Mouse (Mus musculus) liver, adult 2 months (tissue): ENCODE data around the gene Trmt112. TPM values are rescaled to one million over a fixed set of nuclear protein-coding genes. Genes with fewer than 3 reads are reported as not detected.

ENCODE experiments used
- DNase-seq: peaks from one replicate; pipeline ENCODE4 v3.0.0-alpha.2; 2011; ENCODE audit warnings: low read depth, low spot score; ENCODE audit errors: extremely low read depth
- H3K27ac ChIP-seq: fragments of 200-500 bp; replicated peaks from 2 replicates; pipeline ENCODE4 v1.5.1; 2012; ENCODE audit warnings: low read depth, mild to moderate bottlenecking, control low read depth, inconsistent platforms, low read length; ENCODE audit not compliant: insufficient read depth
- H3K27me3 ChIP-seq: fragments of 200-500 bp; 2 replicates; pipeline ENCODE4 v1.6.1; 2012; ENCODE audit warnings: mild to moderate bottlenecking, moderate library complexity, low read length, inconsistent platforms; ENCODE audit not compliant: control insufficient read depth, insufficient read depth
- H3K36me3 ChIP-seq: fragments of 200-500 bp; 2 replicates; pipeline ENCODE4 v1.6.1; 2012; ENCODE audit warnings: low read length, inconsistent platforms; ENCODE audit not compliant: control insufficient read depth, insufficient read depth
- H3K4me1 ChIP-seq: fragments of 200-500 bp; 2 replicates; pipeline ENCODE4 v1.6.1; 2011; ENCODE audit warnings: low read length; ENCODE audit not compliant: control insufficient read depth, insufficient read depth
- H3K4me3 ChIP-seq: fragments of 200-500 bp; 2 replicates; pipeline ENCODE4 v1.5.1; 2011; ENCODE audit warnings: low read depth, mild to moderate bottlenecking, control low read depth, low read length, moderate library complexity; ENCODE audit not compliant: insufficient read depth
- H3K79me2 ChIP-seq: fragments of 200-500 bp; 2 replicates; pipeline ENCODE4 v1.6.1; 2012; ENCODE audit warnings: inconsistent platforms, mild to moderate bottlenecking, low read length, moderate library complexity; ENCODE audit not compliant: control insufficient read depth, insufficient read depth
- H3K9ac ChIP-seq: fragments of 200-500 bp; 2 replicates; pipeline ENCODE4 v1.6.1; 2012; ENCODE audit warnings: low read depth, mild to moderate bottlenecking, control low read depth, inconsistent platforms, low read length
- CTCF ChIP-seq: fragments of 200-500 bp; IDR thresholded peaks from 2 replicates; pipeline ENCODE4 v1.5.1; 2011; ENCODE audit warnings: low read depth, low read length, control low read depth
- POLR2A ChIP-seq: fragments of 200-500 bp; IDR thresholded peaks from 2 replicates; pipeline ENCODE4 v1.6.1; 2011; ENCODE audit warnings: low read length, control low read depth; ENCODE audit not compliant: insufficient read depth; ENCODE audit errors: extremely low read depth
- WGBS: fragments of 180-500 bp; shearing (Covaris S2); methylation state at CpG from one replicate; pipeline ENCODE4 v1.1.7; 2018; 5-methylcytosine and 5-hydroxymethylcytosine counted together
- polyA plus RNA-seq: library from polyadenylated mRNA; depleted of rRNA; stranded (reverse); fragments of >200 nt; gene quantifications from 2 replicates; pipeline ENCODE4 v1.2.3, GENCODE M21; 2012
- total RNA-seq: library from RNA; depleted of rRNA; stranded (reverse); fragments of >200 nt; gene quantifications from 2 replicates; pipeline ENCODE4 v1.2.3, GENCODE M21; 2014

Gene Trmt112
- total and polyA plus RNA-seq, 2 experiments = 30.7 to 89.7 TPM

- 64% methylated on average over 5 of the region's 5 CpGs for WGBS
- no peak overlapping the region for H3K4me3 ChIP-seq
- no peaks in the 10 kb centered on the region for H3K79me2 ChIP-seq
- H3K36me3 ChIP-seq = no peaks in the 10 kb centered on the region
- peaks cover 7% of the 10 kb centered on the region; the same call in 1 of the 2 replicates for H3K4me1 ChIP-seq
- H3K27ac ChIP-seq = peak overlapping the region; percentile 56
- no peaks in the 10 kb centered on the region for H3K27me3 ChIP-seq
- peak; percentile 46 for DNase-seq
- peak overlapping the region; percentile 36; the same call in 1 of the 2 replicates for H3K9ac ChIP-seq
- TF ChIP-seq POLR2A (no peak), CTCF (peak; percentile 70)
Observed at GRCm38 (mm10) chr19:6871574-6872271, 37.8 kb upstream of the Trmt112 start.

- peak; percentile 14 for DNase-seq
- Histone ChIP-seq H3K36me3 (no peaks in the 10 kb centered on the region), H3K4me3 (no peak overlapping the region), H3K27me3 (no peaks in the 10 kb centered on the region), H3K79me2 (no peaks in the 10 kb centered on the region), H3K27ac (no peak overlapping the region), H3K4me1 (peaks cover 7% of the 10 kb centered on the region; the same call in 1 of the 2 replicates), H3K9ac (no peak overlapping the region)
- TF ChIP-seq CTCF = no peak
- TF ChIP-seq POLR2A = no peak
- WGBS = 74% methylated on average over 3 of the region's 3 CpGs
Observed at GRCm38 (mm10) chr19:6872701-6873100, 36.8 kb upstream of the Trmt112 start.

GRCm38 (mm10) chr19:6874257-6874656, 35.2 kb upstream of the Trmt112 start:
- H3K36me3 ChIP-seq = no peaks in the 10 kb centered on the region
- no peak overlapping the region for H3K27ac ChIP-seq
- H3K9ac ChIP-seq = no peak overlapping the region
- no peak overlapping the region for H3K4me3 ChIP-seq
- H3K27me3 ChIP-seq = no peaks in the 10 kb centered on the region
- peaks cover 7% of the 10 kb centered on the region; the same call in 1 of the 2 replicates for H3K4me1 ChIP-seq
- no peaks in the 10 kb centered on the region for H3K79me2 ChIP-seq
- DNase-seq = no peak
- TF ChIP-seq POLR2A = no peak
- TF ChIP-seq CTCF = no peak
- WGBS = 91% methylated on average over 1 of the region's 1 CpGs

- H3K4me1 ChIP-seq = peaks cover 7% of the 10 kb centered on the region; the same call in 1 of the 2 replicates
- 86% methylated on average over 6 of the region's 6 CpGs for WGBS
- TF ChIP-seq CTCF (no peak), POLR2A (no peak)
Observed at GRCm38 (mm10) chr19:6875834-6876233, 33.7 kb upstream of the Trmt112 start.

GRCm38 (mm10) chr19:6876799-6877198, 32.7 kb upstream of the Trmt112 start:
- DNase-seq = peak; percentile 29
- Histone ChIP-seq H3K9ac (no peak overlapping the region), H3K27me3 (no peaks in the 10 kb centered on the region), H3K4me3 (no peak overlapping the region), H3K79me2 (no peaks in the 10 kb centered on the region), H3K27ac (no peak overlapping the region), H3K4me1 (peaks cover under 1% of the 10 kb centered on the region; the same call in 1 of the 2 replicates), H3K36me3 (no peaks in the 10 kb centered on the region)
- no peak for TF ChIP-seq CTCF
- TF ChIP-seq POLR2A = no peak

More at GRCm38 (mm10) chr19:6875834-6876233, 33.7 kb upstream of the Trmt112 start:
- Histone ChIP-seq H3K9ac (no peak overlapping the region), H3K4me3 (no peak overlapping the region), H3K79me2 (no peaks in the 10 kb centered on the region), H3K27ac (no peak overlapping the region), H3K27me3 (no peaks in the 10 kb centered on the region), H3K36me3 (no peaks in the 10 kb centered on the region)
- DNase-seq = no peak

GRCm38 (mm10) chr19:6877965-6878364, 31.5 kb upstream of the Trmt112 start:
- no peaks in the 10 kb centered on the region for H3K27me3 ChIP-seq
- H3K27ac ChIP-seq = no peak overlapping the region
- no peak overlapping the region for H3K4me3 ChIP-seq
- no peaks in the 10 kb centered on the region for H3K36me3 ChIP-seq
- H3K79me2 ChIP-seq = no peaks in the 10 kb centered on the region
- no peak for DNase-seq
- no peak overlapping the region for H3K9ac ChIP-seq
- WGBS = 80% methylated on average over 4 of the region's 4 CpGs
- TF ChIP-seq CTCF (no peak), POLR2A (no peak)
- no peaks in the 10 kb centered on the region for H3K4me1 ChIP-seq
